Mouse (Mus musculus) E14TG2a.4 (cell line): ENCODE measurements around the gene Pgc.

Experiments
- CTCF ChIP-seq: conservative IDR thresholded peaks from 2 replicates; pipeline ENCODE4 v1.5.1; 2014; ENCODE audit warnings: low read length
- POU5F1 ChIP-seq: IDR thresholded peaks from 2 replicates; pipeline ENCODE4 v1.6.1; 2014; ENCODE audit warnings: low read length, borderline replicate concordance

- no peak for TF ChIP-seq CTCF
- no peak for TF ChIP-seq POU5F1
Measured at GRCm38 (mm10) chr17:47738066-47738878, 11.6 kb downstream of the Pgc start.
